Mouse (Mus musculus): Measurements from ENCODE around the gene Chil3. TPM values are rescaled to one million over a fixed set of nuclear protein-coding genes. Genes with fewer than 3 reads are reported as not detected.
"Not testable (repeated sequence)": the region's sequence is repeated elsewhere in the genome, so short reads cannot be mapped to it uniquely, and the experiment has no call there.

Gene Chil3
- not detected in 2 replicates for polyA plus RNA-seq (2016; fragmentation: Nextera tagmentation; extraction: Ambion mirVana)

DNA sequence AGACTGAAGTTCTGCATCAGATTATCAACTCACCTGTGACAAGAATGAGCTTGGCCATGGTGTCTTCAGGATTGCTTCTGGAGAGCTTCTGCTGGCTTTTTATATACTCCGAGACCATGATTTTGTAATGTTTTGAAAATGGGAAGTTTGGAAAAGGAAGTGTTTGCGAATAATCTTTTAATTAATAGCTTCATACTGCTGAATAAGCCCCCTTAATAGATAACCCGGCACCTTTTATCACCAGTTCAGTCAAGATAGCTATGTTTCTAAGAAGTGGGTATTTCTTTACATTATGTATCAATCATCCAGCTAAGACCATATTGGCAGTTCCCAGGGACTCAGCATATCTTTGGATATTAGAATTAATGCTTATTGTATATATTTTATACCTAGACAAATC lies at the start of gene Chil3:
TSS of gene Chil3 (minus strand) at position 101 of the 400 bp plus-strand sequence.
- no peak within 1 kb of the TSS for H3K4me2 ChIP-seq
- ATAC-seq (ENCODE audit: insufficient number of reproducible peaks, low FRiP score), result no peak
- H3K4me3 ChIP-seq, result no peak within 1 kb of the TSS
- H3K27me3 ChIP-seq (replicated peaks), result no peaks in the 10 kb centered on the region
- H3K9ac ChIP-seq, result no peak within 1 kb of the TSS
- no peaks in the 10 kb centered on the region for H3K36me3 ChIP-seq
- H3K4me1 ChIP-seq (replicated peaks), result no peaks in the 10 kb centered on the region
- WGBS, result 73% methylated on average over 3 of the region's 3 CpGs
- H3K27ac ChIP-seq (ENCODE audit: poor library complexity, severe bottlenecking), result no peak within 1 kb of the TSS
- H3K9me3 ChIP-seq (replicated peaks), result peaks cover 11% of the 10 kb centered on the region

- WGBS, result 45% methylated on average over 1 of the region's 1 CpGs
- ATAC-seq (ENCODE audit: insufficient number of reproducible peaks, low FRiP score), result not testable (repeated sequence)
These were observed 30.7 kb upstream of the Chil3 start for GRCm38 (mm10) chr3:106198030-106198429.

GRCm38 (mm10) chr3:106197246-106197645 lies 29.9 kb upstream of the Chil3 start:
- H3K27ac ChIP-seq (ENCODE audit: poor library complexity, severe bottlenecking); H3K4me1 ChIP-seq (replicated peaks); H3K27me3 ChIP-seq (replicated peaks); H3K4me3 ChIP-seq; H3K9ac ChIP-seq; ATAC-seq (ENCODE audit: insufficient number of reproducible peaks, low FRiP score); H3K4me2 ChIP-seq; H3K36me3 ChIP-seq: not testable (repeated sequence)
- peaks cover 21% of the 10 kb centered on the region for H3K9me3 ChIP-seq (replicated peaks)
- 59% methylated on average over 2 of the region's 2 CpGs for WGBS

More at GRCm38 (mm10) chr3:106198030-106198429, 30.7 kb upstream of the Chil3 start:
- H3K36me3 ChIP-seq; H3K4me3 ChIP-seq; H3K27ac ChIP-seq (ENCODE audit: poor library complexity, severe bottlenecking); H3K4me1 ChIP-seq (replicated peaks); H3K9ac ChIP-seq; H3K4me2 ChIP-seq; H3K27me3 ChIP-seq (replicated peaks): not testable (repeated sequence)
- H3K9me3 ChIP-seq (replicated peaks), result peaks cover 21% of the 10 kb centered on the region

GRCm38 (mm10) chr3:106196276-106196675 lies 28.9 kb upstream of the Chil3 start:
- H3K4me3 ChIP-seq, result no peak overlapping the region
- H3K9me3 ChIP-seq (replicated peaks), result peaks cover 21% of the 10 kb centered on the region
- no peak overlapping the region for H3K27ac ChIP-seq (ENCODE audit: poor library complexity, severe bottlenecking)
- no peaks in the 10 kb centered on the region for H3K36me3 ChIP-seq
- H3K27me3 ChIP-seq (replicated peaks), result no peaks in the 10 kb centered on the region
- no peaks in the 10 kb centered on the region for H3K4me1 ChIP-seq (replicated peaks)
- H3K4me2 ChIP-seq, result no peak overlapping the region
- no peak overlapping the region for H3K9ac ChIP-seq
- ATAC-seq (ENCODE audit: insufficient number of reproducible peaks, low FRiP score), result no peak

DNA sequence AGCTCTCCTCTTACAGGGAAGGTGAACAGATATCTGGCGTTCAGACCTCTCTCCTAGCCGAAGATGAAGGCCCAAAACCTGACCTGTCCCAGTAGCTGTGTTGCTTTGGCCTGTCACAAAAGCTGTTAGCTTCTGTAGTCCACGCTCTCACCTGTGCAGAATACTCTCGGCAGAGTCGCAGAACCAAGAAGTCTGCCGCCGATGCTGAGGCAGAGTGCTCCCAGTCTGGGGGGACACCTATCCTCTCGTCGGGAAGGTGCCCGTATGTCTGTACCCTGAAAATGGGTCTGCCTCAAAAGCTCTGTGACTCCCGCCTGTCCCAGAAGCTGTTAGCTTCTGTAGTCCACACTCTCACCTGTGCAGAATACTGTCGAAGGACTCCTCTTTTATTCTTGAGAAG lies 28.1 kb upstream of the Chil3 start:
- ATAC-seq (ENCODE audit: insufficient number of reproducible peaks, low FRiP score), result no peak
- H3K27ac ChIP-seq (ENCODE audit: poor library complexity, severe bottlenecking), result no peak overlapping the region
- H3K4me1 ChIP-seq (replicated peaks), result no peaks in the 10 kb centered on the region
- no peak overlapping the region for H3K4me2 ChIP-seq
- WGBS, result 80% methylated on average over 12 of the region's 12 CpGs
- no peak overlapping the region for H3K9ac ChIP-seq
- H3K36me3 ChIP-seq, result no peaks in the 10 kb centered on the region
- H3K27me3 ChIP-seq (replicated peaks), result no peaks in the 10 kb centered on the region
- peaks cover 22% of the 10 kb centered on the region for H3K9me3 ChIP-seq (replicated peaks)
- H3K4me3 ChIP-seq, result no peak overlapping the region

- Histone ChIP-seq H3K4me3 (no peak overlapping the region), H3K36me3 (no peaks in the 10 kb centered on the region), H3K9me3 (replicated peaks) (peaks cover 56% of the 10 kb centered on the region), H3K4me1 (replicated peaks) (no peaks in the 10 kb centered on the region), H3K27me3 (replicated peaks) (no peaks in the 10 kb centered on the region), H3K4me2 (no peak overlapping the region), H3K9ac (no peak overlapping the region), H3K27ac (ENCODE audit: poor library complexity, severe bottlenecking) (no peak overlapping the region)
- ATAC-seq (ENCODE audit: insufficient number of reproducible peaks, low FRiP score), result peak; percentile 45; the same call in 1 of the 2 replicates
- WGBS, result 69% methylated on average over 2 of the region's 2 CpGs
These were observed 20.6 kb upstream of the Chil3 start for GRCm38 (mm10) chr3:106187991-106188390.

DNA sequence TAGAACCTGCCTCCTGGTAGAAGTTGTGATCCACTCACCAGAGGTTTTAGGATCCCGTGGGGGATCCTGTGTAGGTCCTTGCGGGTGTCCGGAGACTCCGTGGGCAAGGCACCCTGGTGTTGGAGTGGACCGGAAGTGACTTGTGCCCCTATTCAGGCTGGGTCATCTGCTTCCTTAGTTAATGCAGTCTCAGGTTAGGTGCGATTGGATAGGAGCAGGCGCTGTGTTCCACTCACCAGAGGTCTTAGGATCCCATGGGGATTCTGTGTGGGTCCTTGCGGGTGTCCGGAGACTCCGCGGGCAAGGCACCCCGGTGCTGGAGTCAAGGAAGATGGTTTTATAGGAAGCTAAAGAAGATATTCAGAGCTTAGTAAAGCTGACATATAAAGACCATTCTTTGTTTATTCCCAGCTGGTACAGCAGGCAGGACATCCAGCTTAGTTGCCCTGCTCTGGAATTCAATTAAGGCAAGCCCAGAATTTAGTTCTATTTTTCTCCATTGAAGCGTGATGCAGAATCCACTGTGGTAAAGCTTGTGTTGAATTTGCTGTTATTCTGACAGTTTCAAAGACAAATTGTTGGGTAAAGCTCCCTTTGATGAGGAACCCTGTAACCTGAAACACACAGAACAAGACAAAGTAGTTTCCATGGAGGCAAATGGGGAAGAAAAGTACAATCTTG lies 10.3 kb upstream of the Chil3 start:
- no peaks in the 10 kb centered on the region for H3K27me3 ChIP-seq (replicated peaks)
- no peak overlapping the region for H3K9ac ChIP-seq
- no peaks in the 10 kb centered on the region for H3K4me1 ChIP-seq (replicated peaks)
- H3K4me3 ChIP-seq, result no peak overlapping the region
- ATAC-seq (ENCODE audit: insufficient number of reproducible peaks, low FRiP score), result no peak
- 81% methylated on average over 13 of the region's 13 CpGs for WGBS
- H3K9me3 ChIP-seq (replicated peaks), result peaks cover 20% of the 10 kb centered on the region
- no peak overlapping the region for H3K27ac ChIP-seq (ENCODE audit: poor library complexity, severe bottlenecking)
- no peaks in the 10 kb centered on the region for H3K36me3 ChIP-seq
- H3K4me2 ChIP-seq, result no peak overlapping the region

DNA sequence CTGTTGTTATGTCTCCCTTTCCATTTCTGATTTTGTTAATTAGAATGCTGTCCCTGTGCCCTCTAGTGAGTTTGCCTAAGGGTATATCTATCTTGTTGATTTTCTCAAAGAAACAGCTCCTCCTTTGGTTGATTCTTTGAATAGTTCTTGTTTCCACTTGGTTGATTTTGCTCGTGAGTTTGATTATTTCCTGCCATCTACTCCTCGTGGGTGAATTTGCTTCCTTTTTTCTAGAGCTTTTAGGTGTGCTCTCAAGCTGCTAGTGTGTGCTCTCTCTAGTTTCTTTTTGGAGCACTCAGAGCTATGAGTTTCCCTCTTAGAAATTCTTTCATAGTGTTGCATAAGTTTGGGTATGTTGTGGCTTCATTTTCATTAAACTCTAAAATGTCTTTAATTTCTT lies 7.6 kb upstream of the Chil3 start:
- H3K4me3 ChIP-seq; H3K36me3 ChIP-seq; H3K4me1 ChIP-seq (replicated peaks); H3K27me3 ChIP-seq (replicated peaks); H3K9ac ChIP-seq; H3K4me2 ChIP-seq; ATAC-seq (ENCODE audit: insufficient number of reproducible peaks, low FRiP score); H3K27ac ChIP-seq (ENCODE audit: poor library complexity, severe bottlenecking): not testable (repeated sequence)
- peaks cover 18% of the 10 kb centered on the region for H3K9me3 ChIP-seq (replicated peaks)
- 61% methylated on average over 2 of the region's 2 CpGs for WGBS

- H3K27ac ChIP-seq (ENCODE audit: poor library complexity, severe bottlenecking); H3K36me3 ChIP-seq; H3K27me3 ChIP-seq (replicated peaks); H3K9ac ChIP-seq; H3K4me1 ChIP-seq (replicated peaks); H3K4me2 ChIP-seq; ATAC-seq (ENCODE audit: insufficient number of reproducible peaks, low FRiP score); H3K4me3 ChIP-seq: not testable (repeated sequence)
- H3K9me3 ChIP-seq (replicated peaks), result peaks cover 14% of the 10 kb centered on the region
- 60% methylated on average over 2 of the region's 2 CpGs for WGBS
These were observed 5.1 kb upstream of the Chil3 start for GRCm38 (mm10) chr3:106172506-106172905.

DNA sequence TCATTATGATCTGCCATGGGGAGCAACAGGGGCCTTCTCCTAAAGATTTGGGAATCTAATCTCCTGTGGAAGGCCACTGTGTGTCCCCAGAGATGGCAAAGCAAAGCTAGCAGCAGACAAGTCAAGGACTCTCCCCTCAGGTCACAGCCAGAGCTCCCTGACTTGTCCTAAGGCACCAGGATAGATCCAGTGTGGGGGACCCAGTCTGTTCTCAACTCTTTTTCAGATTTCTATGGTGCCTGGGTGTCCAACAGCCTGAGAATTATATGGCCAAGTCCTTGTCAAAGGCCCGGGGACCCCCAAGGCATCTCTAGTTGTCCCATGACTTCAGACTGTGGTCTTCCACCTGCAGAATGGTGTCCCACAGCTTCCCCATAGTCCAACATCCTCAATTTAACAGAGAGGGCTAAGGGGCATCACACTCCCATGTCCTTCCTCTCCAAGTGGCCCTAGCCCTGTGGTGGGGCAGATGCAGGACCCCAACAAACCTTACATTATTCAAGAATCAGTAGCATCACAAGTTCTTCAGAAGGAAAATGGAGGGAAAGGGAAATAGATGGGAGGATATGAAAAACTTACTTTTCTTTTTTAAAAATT lies 3.9 kb upstream of the Chil3 start:
- Histone ChIP-seq H3K27ac (ENCODE audit: poor library complexity, severe bottlenecking) (no peak overlapping the region), H3K4me3 (no peak overlapping the region), H3K9ac (no peak overlapping the region), H3K27me3 (replicated peaks) (no peaks in the 10 kb centered on the region), H3K4me2 (no peak overlapping the region), H3K36me3 (no peaks in the 10 kb centered on the region), H3K9me3 (replicated peaks) (peaks cover 9% of the 10 kb centered on the region), H3K4me1 (replicated peaks) (no peaks in the 10 kb centered on the region)
- 71% methylated on average over 1 of the region's 1 CpGs for WGBS
- no peak for ATAC-seq (ENCODE audit: insufficient number of reproducible peaks, low FRiP score)

- 33% methylated on average over 1 of the region's 1 CpGs for WGBS
- Histone ChIP-seq H3K4me3 (no peak overlapping the region), H3K36me3 (no peaks in the 10 kb centered on the region), H3K4me2 (no peak overlapping the region), H3K9me3 (replicated peaks) (peaks cover 9% of the 10 kb centered on the region), H3K9ac (no peak overlapping the region), H3K27ac (ENCODE audit: poor library complexity, severe bottlenecking) (no peak overlapping the region), H3K4me1 (replicated peaks) (no peaks in the 10 kb centered on the region), H3K27me3 (replicated peaks) (no peaks in the 10 kb centered on the region)
- no peak for ATAC-seq (ENCODE audit: insufficient number of reproducible peaks, low FRiP score)
These were observed 3.2 kb upstream of the Chil3 start for GRCm38 (mm10) chr3:106170522-106171053.
